Mouse (Mus musculus) CD4-positive naive resting alpha-beta T cell, adult 76 days (primary cell): Measurements from ENCODE around the gene E130208F15Rik. TPM values are rescaled to one million over a fixed set of nuclear protein-coding genes. Genes with fewer than 3 reads are reported as not detected.

ENCODE experiments used
- total RNA-seq: library from RNA; stranded (reverse); gene quantifications from one replicate; pipeline ENCODE4 v1.2.4, GENCODE M21; 2023

Gene E130208F15Rik
- total RNA-seq: 5.8 TPM

GRCm38 (mm10) chr7:30321539-30322284, at the start of gene E130208F15Rik:
E130208F15Rik (plus strand) TSS chr7:30321740.

GRCm38 (mm10) chr7:30279951-30280669, 41.4 kb upstream of the E130208F15Rik start, which contains the start of the genes Thap8 and Wdr62:
Thap8 (plus strand) TSS chr7:30280094.
Wdr62 (minus strand) TSS chr7:30280419.

GRCm38 (mm10) chr7:30291215-30292131, 30.1 kb upstream of the E130208F15Rik start, which contains the start of gene Clip3:
Clip3 (plus strand) TSS chr7:30291728.

GRCm38 (mm10) chr7:30308076-30309005, 13.2 kb upstream of the E130208F15Rik start, which contains the start of gene Alkbh6:
Alkbh6 (plus strand) TSS chr7:30308717.

GRCm38 (mm10) chr7:30314721-30315155, 6.8 kb upstream of the E130208F15Rik start, which contains the start of gene Syne4:
Syne4 (plus strand) TSS chr7:30314807.

GRCm38 (mm10) chr7:30323795-30324194, 2.3 kb downstream of the E130208F15Rik start, which contains the start of gene Sdhaf1:
Sdhaf1 (minus strand) TSS chr7:30323895.

GRCm38 (mm10) chr7:30362652-30363343, 41.3 kb downstream of the E130208F15Rik start, which contains the start of gene Lrfn3:
Lrfn3 (minus strand) TSS chr7:30362772.

Other genes with a start within 250 kb of the E130208F15Rik start
- gene Zfp82, start 248.8 kb upstream of the E130208F15Rik start, total RNA-seq: 4.0 TPM
- not detected for gene Gm26920, start 231.3 kb upstream of the E130208F15Rik start, total RNA-seq
- 9.0 TPM for gene Zfp566, start 231.2 kb upstream of the E130208F15Rik start, total RNA-seq
- gene Zfp260, start 227.0 kb upstream of the E130208F15Rik start, total RNA-seq: 55.2 TPM
- 5.2 TPM for gene Zfp382, start 199.8 kb upstream of the E130208F15Rik start, total RNA-seq
- 41.9 TPM for gene Zfp146, start 152.0 kb upstream of the E130208F15Rik start, total RNA-seq
- not detected for gene Cox7a1, start 137.6 kb upstream of the E130208F15Rik start, total RNA-seq
- 123 TPM for gene Capns1, start 122.9 kb upstream of the E130208F15Rik start, total RNA-seq
- 23.6 TPM for gene Polr2i, start 89.8 kb upstream of the E130208F15Rik start, total RNA-seq
- gene Tbcb, start 89.5 kb upstream of the E130208F15Rik start, total RNA-seq: 25.8 TPM
- gene Ovol3, start 86.0 kb upstream of the E130208F15Rik start, total RNA-seq: not detected
- 0.64 TPM for gene Thap8, start 41.6 kb upstream of the E130208F15Rik start, total RNA-seq
- 5.8 TPM for gene Wdr62, start 41.3 kb upstream of the E130208F15Rik start, total RNA-seq
- gene Clip3, start 30.0 kb upstream of the E130208F15Rik start, total RNA-seq: 0.53 TPM
- 64.0 TPM for gene Alkbh6, start 13.0 kb upstream of the E130208F15Rik start, total RNA-seq
- gene Syne4, start 6.9 kb upstream of the E130208F15Rik start, total RNA-seq: 6.4 TPM
- gene Sdhaf1, start 2.2 kb downstream of the E130208F15Rik start, total RNA-seq: 14.3 TPM
- not detected for gene Lrfn3, start 41.0 kb downstream of the E130208F15Rik start, total RNA-seq
- 30.8 TPM for gene Tyrobp, start 92.0 kb downstream of the E130208F15Rik start, total RNA-seq
- gene Hcst, start 98.1 kb downstream of the E130208F15Rik start, total RNA-seq: 153 TPM
- 83.8 TPM for gene Nfkbid, start 100.0 kb downstream of the E130208F15Rik start, total RNA-seq
- gene Aplp1, start 123.8 kb downstream of the E130208F15Rik start, total RNA-seq: 1.3 TPM
- gene Kirrel2, start 135.9 kb downstream of the E130208F15Rik start, total RNA-seq: not detected
- gene Nphs1, start 136.6 kb downstream of the E130208F15Rik start, total RNA-seq: 0.29 TPM
- not detected for gene Prodh2, start 171.9 kb downstream of the E130208F15Rik start, total RNA-seq
- 5.4 TPM for gene Arhgap33, start 213.3 kb downstream of the E130208F15Rik start, total RNA-seq
- 1.5 TPM for gene Hspb6, start 230.4 kb downstream of the E130208F15Rik start, total RNA-seq
- gene Proser3, start 230.6 kb downstream of the E130208F15Rik start, total RNA-seq: 8.9 TPM
- gene Lin37, start 238.1 kb downstream of the E130208F15Rik start, total RNA-seq: 34.1 TPM
- gene U2af1l4, start 241.6 kb downstream of the E130208F15Rik start, total RNA-seq: 62.4 TPM
- 24.2 TPM for gene Gm49396, start 241.6 kb downstream of the E130208F15Rik start, total RNA-seq
- 122 TPM for gene Psenen, start 241.9 kb downstream of the E130208F15Rik start, total RNA-seq
- 36.2 TPM for gene Igflr1, start 243.7 kb downstream of the E130208F15Rik start, total RNA-seq